Mouse (Mus musculus) adrenal gland, postnatal 4 days (tissue): ENCODE measurements around the gene Ifna4. TPM values are rescaled to one million over a fixed set of nuclear protein-coding genes. Genes with fewer than 3 reads are reported as not detected.
"Not testable (repeated sequence)": the region's sequence is repeated elsewhere in the genome, so short reads cannot be mapped to it uniquely, and the experiment has no call there.

Experiments
- DNase-seq, 2 experiments: peaks; one replicate each; pipeline ENCODE4 v3.0.0; 2021 to 2022; ENCODE audit warnings: low spot score in 2 of 2, mixed read lengths in 2 of 2
- long read RNA-seq, 2 experiments: library from polyadenylated mRNA; stranded (forward); transcript quantifications; one replicate each; pipeline ENCODE4 v2.0.0; 2021
- total RNA-seq, 2 experiments: library from RNA; stranded (reverse); gene quantifications; 2 replicates each; pipeline ENCODE4 v1.2.3; 2021

Gene Ifna4
- not detected for total RNA-seq
- long read RNA-seq, experiment 1 = 0 reads
- long read RNA-seq, experiment 2 = 0 reads

GRCm38 (mm10) chr4:88841438-88841911 is at the start of gene Ifna4:
TSS of gene Ifna4 (plus strand) at chr4:88841861.
- DNase-seq = no peak

GRCm38 (mm10) chr4:88793936-88794675 is 47.6 kb upstream of the Ifna4 start, which contains the start of gene Gm13275:
TSS of gene Gm13275 (plus strand) at chr4:88794487.
- peak; percentile 34 to 37 for DNase-seq

- not testable (repeated sequence) for DNase-seq
These were observed 44.6 kb upstream of the Ifna4 start, which contains the start of gene Gm13279 for GRCm38 (mm10) chr4:88797097-88797496. TSS of gene Gm13279 (plus strand) at chr4:88797397.

GRCm38 (mm10) chr4:88799365-88799764 is 42.3 kb upstream of the Ifna4 start, which contains the start of gene Gm13285:
TSS of gene Gm13285 (plus strand) at chr4:88799665.
- DNase-seq = not testable (repeated sequence)

GRCm38 (mm10) chr4:88802954-88803353 is 38.7 kb upstream of the Ifna4 start, which contains the start of gene Gm13287:
TSS of gene Gm13287 (plus strand) at chr4:88803254.
- DNase-seq = not testable (repeated sequence)

- DNase-seq = not testable (repeated sequence)
These were observed 36.4 kb upstream of the Ifna4 start, which contains the start of gene Gm13288 for GRCm38 (mm10) chr4:88805231-88805630. TSS of gene Gm13288 (plus strand) at chr4:88805531.

GRCm38 (mm10) chr4:88805761-88806160 is 35.9 kb upstream of the Ifna4 start:
- DNase-seq = not testable (repeated sequence)

- no peak for DNase-seq
These were observed 25.7 kb upstream of the Ifna4 start, which contains the start of gene Ifna7 for GRCm38 (mm10) chr4:88815928-88816327. TSS of gene Ifna7 (plus strand) at chr4:88816228.

GRCm38 (mm10) chr4:88819659-88820058 is 22.0 kb upstream of the Ifna4 start, which contains the start of gene Ifna11:
TSS of gene Ifna11 (plus strand) at chr4:88819959.
- DNase-seq = no peak

- DNase-seq = no peak
These were observed 18.7 kb upstream of the Ifna4 start for GRCm38 (mm10) chr4:88822995-88823394.

- not testable (repeated sequence) for DNase-seq
These were observed 14.5 kb upstream of the Ifna4 start, which contains the start of gene Ifna6 for GRCm38 (mm10) chr4:88827116-88827515. TSS of gene Ifna6 (plus strand) at chr4:88827416.

GRCm38 (mm10) chr4:88830523-88830922 is 11.1 kb upstream of the Ifna4 start:
- no peak for DNase-seq

- not testable (repeated sequence) for DNase-seq
These were observed 6.4 kb upstream of the Ifna4 start, which contains the start of gene Ifna5 for GRCm38 (mm10) chr4:88835225-88835624. TSS of gene Ifna5 (plus strand) at chr4:88835525.

GRCm38 (mm10) chr4:88838828-88839227 is 2.8 kb upstream of the Ifna4 start:
- no peak for DNase-seq

- DNase-seq = no peak
These were observed 1.6 kb upstream of the Ifna4 start for GRCm38 (mm10) chr4:88840058-88840457.

GRCm38 (mm10) chr4:88845334-88845733 is 3.7 kb downstream of the Ifna4 start:
- no peak for DNase-seq

GRCm38 (mm10) chr4:88849698-88850097 is 8.0 kb downstream of the Ifna4 start, which contains the start of gene Ifna1:
TSS of gene Ifna1 (plus strand) at chr4:88850087.
- no peak for DNase-seq

- no peak for DNase-seq
These were observed 9.5 kb downstream of the Ifna4 start for GRCm38 (mm10) chr4:88851026-88851763.

GRCm38 (mm10) chr4:88859214-88859613 is 17.6 kb downstream of the Ifna4 start:
- DNase-seq = no peak

- DNase-seq = no peak
These were observed 21.6 kb downstream of the Ifna4 start for GRCm38 (mm10) chr4:88863309-88863708.

- DNase-seq = no peak
These were observed 22.9 kb downstream of the Ifna4 start for GRCm38 (mm10) chr4:88864599-88864998.
